Mouse (Mus musculus) left cerebral cortex, postnatal 36 days (tissue): ENCODE data around the gene Lims1. TPM values are rescaled to one million over a fixed set of nuclear protein-coding genes. Genes with fewer than 3 reads are reported as not detected.

Source experiments
- DNase-seq, 2 experiments: peaks; one replicate each; pipeline ENCODE4 v3.0.0; 2021 to 2022; ENCODE audit warnings: low spot score in 2 of 2, mixed read lengths in 1 of 2
- intact Hi-C: fragments of 180-260 bp; cut with DNase I; formaldehyde crosslinking; loops from one replicate; pipeline ENCODE4 v1.15.1; 2025
- total RNA-seq, 2 experiments: library from RNA; stranded (reverse); gene quantifications; 2 replicates each; pipeline ENCODE4 v1.2.3; 2021

The Lims1 gene
- total RNA-seq, 2 experiments from 2014 or later = 21.2 to 23.2 TPM

DNA sequence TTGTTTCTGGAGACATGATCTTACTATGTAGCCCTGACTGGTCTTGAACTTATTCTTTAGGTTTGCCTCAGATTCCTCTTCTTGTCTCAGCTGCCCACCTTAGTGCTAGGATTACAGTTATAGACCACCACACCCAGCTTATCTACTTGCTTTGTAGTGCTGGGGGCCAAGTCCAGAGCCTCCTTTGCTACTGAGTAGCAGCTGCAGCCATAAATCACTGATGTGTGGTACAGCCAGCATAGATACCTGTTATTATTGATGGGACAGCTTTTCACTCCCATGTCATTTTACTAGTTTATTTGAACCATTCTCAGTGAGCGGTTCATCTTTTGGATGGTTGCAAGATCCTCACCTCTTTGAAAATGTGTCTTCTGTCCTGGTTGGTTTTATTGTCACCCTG lies 56.4 kb downstream of the Lims1 start:
- intact Hi-C loops = loop anchor here (5.0 kb wide), 1 partner anchor 68 kb away; the partner anchor contains the start of gene Ranbp2
- no peak for DNase-seq

DNA sequence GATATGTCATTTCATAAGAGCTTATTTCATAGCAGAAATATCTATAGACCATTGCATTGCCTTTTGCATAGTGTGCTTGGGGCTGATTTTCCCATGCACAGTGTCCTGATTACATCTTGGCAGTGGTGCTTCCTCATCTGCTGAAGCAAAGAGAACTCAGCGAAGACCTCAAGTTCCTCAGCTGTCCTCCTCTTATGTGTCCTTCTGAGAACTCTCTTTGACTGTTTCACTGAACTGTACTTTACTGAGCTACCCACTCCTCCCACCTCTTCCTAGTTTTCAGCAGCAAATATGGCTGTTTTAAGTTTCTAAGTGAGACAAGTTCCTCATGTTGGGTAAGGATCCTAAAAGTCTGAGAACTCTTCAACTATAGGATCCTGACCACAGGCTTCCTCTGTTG lies 58.6 kb downstream of the Lims1 start:
- no peak for DNase-seq
- intact Hi-C loops = loop anchor here (5.0 kb wide), 1 partner anchor 65 kb away; the partner anchor contains the start of gene Ranbp2

DNA sequence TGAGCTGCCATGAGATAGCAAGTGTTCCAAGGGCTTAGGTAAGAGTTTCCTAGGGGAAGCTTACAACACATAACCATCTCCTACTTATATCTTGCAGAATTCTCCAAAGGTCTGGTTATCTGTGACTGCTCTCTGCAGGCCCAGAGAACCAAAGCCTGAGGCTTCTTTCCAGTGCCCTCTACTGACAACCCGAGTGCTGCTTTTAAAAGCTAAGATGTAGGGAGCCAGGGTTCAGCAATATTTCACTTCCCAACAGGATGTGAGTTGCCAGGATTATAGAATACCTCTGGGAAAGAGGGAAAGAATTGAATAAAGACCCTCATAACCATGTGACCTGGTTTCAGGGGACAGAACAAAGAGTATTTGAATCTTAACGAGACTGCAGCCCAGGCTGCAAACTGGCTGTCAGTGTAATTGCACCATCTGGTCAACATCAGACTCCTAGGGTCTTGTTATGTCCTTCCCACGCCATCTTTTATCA lies 59.4 kb downstream of the Lims1 start:
- intact Hi-C loops = loop anchor here (5.0 kb wide), 1 partner anchor 65 kb away; the partner anchor contains the start of gene Ranbp2
- DNase-seq = no peak

DNA sequence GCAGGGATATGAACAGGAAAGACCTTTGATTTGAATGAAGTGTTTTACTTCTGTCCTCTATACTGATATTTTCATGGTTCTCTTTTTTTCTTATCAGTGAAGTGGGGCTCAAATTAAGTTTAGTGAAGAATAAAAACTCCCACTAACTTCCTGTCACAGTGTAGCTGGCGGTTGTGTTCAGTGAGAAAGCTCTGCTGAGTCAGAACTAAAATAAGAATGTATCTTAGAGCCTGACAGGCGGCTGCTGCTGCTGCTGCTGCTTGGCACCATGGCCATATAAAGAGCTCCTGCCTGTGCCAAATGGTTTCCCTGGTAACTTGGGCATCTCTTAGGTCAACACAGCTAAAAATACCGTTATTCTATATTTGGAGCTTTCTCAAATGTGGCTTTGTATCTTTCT lies 60.0 kb downstream of the Lims1 start:
- intact Hi-C loops = loop anchor here (5.0 kb wide), 1 partner anchor 64 kb away; the partner anchor contains the start of gene Ranbp2
- peak; percentile 61 to 65 for DNase-seq

DNA sequence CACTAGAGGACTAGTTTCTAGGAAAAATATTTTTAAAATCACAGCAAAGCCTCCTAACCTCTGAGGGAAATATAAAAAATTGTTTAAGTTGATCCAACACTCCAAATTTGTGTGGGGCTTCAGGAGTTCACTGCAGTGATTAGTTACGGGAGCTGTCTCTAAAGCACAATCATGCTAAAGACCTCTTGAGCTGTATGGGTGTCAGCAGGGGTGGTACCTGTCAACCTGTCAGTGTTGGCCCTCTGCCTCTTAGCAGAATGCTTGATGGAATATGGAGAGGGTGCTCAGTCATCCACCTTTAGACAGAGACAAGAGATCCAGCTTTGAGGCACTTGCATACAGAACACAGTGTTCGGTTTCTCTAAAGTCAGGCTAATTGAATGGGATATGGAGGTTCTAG lies 60.5 kb downstream of the Lims1 start:
- intact Hi-C loops = loop anchor here (5.0 kb wide), 1 partner anchor 64 kb away; the partner anchor contains the start of gene Ranbp2
- DNase-seq = peak; percentile 34 to 42

DNA sequence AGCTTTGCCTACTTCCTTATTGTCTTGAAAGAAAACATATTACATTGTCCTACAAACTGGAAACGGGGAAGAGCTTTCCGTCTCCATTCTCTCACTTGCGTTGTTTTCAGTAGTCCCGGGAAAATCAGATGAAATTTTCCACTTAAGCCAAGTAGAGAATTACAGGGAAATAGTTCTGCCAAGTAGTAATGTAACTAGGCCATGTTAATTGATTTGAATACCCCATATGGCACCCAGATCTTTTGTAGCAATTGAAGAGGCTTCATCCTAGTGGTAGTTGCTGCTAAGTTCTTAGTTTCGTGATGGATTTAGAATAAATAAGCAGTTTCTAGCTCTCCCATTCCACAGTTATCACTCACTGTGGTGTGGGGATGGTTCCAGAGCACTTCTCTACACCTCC lies 62.4 kb downstream of the Lims1 start:
- peak in 1 of 2 experiments; percentile 7 for DNase-seq
- intact Hi-C loops = no loop called here

DNA sequence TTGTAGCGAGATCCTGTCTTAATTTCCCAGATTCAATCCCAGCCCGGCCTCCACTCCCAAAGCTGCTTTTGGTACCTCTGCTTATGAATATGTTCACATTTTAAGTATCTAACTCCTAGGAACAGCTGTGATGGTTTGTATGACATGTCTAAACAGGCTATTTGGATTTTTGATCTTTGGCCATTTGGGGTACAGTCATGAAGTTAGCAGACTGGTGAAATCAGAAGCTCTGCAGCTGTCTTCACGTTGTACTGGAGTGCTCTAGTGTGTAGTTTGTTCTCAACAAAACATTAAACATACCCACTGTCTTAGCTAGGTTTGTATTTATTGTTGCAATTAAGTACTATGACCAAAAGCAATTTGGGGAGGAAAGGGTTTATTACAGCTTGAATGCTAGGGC lies 63.7 kb downstream of the Lims1 start:
- no peak for DNase-seq
- intact Hi-C loops = no loop called here

DNA sequence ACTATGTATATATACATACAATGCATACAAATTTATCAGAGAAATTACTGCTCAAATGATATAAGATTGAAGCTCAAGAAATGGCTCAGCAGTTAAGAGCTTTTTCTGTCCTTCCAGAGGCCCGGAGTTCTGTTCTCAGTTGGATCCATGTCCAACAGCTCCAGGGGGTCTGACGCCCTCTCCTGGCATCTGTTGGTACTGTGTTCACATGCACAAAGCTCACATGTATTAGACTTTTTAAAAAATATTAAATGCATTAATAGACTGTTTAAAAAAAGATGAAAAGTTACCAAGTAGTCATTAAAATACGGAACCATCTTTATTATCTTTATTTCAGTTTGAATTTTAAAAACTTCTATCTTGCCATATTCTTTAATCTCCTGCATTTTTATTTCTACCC lies 65.4 kb downstream of the Lims1 start:
- intact Hi-C loops = no loop called here
- DNase-seq = no peak

DNA sequence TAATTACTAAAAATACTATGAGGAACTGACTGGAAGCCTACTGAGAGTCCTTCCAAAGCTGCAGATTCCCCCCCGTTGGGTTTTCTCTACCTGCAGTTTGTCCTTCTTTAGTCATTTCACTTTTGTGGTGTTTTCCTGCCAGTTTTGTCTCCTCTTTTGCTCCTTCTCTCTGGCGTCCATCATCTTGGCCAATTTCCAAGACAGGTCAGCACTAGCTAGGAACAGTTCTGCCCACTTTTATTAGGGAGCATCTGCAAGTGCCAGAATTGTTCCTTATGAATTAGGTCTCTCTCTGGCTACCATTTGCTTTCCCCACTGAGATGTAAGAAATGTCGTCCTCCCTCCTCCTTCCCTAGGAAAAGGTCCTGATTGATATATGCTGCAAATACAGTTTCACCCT lies 65.9 kb downstream of the Lims1 start:
- intact Hi-C loops = no loop called here
- DNase-seq = no peak

DNA sequence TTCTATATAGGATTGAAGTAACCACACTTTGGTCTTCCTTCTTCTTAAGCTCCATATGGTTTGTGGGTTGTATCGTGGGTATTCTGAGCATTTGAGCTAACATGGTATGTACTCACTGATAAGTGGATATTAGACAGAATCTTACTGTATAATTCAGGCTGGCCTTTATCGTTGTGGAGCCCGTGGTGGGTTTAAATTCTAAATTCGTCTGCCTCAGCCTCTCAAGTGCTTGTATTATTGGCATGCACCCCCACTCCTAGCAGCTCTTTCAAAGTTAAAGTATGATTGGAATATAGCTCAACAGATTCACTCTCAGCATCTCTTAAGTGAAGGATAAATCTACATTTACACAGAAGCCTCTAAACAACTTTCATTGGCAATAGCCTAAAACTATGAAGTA lies 69.2 kb downstream of the Lims1 start:
- intact Hi-C loops = no loop called here
- no peak for DNase-seq

DNA sequence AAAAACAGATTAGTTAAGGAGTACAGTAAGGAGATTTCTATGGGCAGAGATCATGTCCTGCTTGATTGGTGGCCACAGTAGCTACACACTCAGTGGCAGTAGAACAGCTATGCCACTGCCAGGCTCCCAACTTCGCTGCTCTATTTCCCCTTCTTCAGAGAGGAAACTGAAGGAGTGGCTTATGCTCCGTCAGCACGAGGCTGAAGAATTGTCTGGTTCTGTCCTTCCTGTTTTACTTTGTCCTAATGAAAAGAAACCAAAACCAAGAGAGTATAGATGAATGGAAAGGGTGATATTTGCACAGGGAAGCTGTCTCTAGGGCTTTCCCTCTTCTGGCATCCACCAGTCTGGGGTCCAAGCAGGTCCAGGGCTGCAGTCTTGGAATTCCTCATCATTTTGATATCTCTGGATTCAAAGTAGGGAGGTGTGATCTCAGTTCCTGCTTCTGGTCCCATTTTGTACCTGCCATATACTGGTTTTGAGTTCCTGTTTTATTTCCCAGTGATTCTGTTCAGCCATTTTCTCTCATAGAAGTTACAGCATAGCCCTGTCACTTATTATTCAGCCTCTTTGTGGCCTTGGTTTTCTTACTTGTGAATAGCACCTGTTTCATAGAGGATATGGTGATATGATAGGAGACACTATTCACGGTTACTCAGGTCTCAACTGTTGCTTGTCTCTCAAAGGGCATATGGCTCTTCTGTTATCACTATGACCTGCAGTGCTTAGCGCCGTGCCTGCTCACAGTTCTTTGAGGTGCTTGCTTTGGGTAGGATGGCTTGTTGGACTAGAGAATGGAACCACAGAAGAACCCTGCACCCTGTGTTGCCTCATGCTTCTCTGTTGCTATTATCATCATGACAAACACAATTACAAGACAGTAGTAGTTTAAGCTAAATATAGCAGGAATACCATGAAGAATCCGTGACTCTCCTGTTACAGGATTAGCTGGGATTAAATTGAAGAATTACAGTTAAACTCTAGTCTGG lies 70.1 kb downstream of the Lims1 start:
- no peak for DNase-seq
- intact Hi-C loops = no loop called here

DNA sequence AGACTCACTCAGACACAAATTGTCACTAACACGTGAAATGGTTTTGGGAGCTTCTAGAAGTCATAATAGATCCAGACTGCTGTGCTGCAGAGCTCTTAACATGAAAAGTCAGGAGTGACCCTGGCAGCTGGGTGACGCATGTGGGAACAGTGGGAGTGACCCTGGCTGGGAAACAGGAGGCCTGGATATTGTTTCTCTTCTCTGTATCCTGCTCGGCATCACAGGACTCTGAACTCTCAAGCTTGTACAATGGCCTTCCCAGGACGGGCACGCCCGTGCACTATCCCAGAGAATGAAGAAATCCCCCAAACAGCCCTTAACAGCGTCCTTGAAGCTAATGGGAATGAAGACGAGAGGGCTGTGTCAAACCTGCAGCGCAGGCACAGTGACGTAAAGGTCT lies 70.9 kb downstream of the Lims1 start:
- intact Hi-C loops = no loop called here
- DNase-seq = no peak

DNA sequence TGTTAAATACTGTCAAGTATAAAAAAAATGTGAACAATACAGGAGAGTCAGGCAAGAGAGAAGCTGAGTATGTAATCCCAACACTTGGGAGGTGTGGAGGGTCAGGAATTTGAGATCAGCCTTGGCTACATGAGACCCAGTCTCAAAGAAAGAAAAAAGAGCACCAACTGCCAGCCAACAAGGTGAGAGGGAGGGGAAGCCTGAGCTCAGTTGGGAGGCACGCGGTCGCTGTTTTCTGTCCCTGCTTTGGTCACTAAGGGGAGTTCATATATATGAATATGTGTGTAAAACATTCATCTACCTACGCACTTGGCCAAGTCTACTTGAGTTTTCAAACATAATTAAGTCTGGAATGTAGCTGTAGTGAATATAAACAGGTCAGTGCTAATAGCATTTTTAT lies 72.0 kb downstream of the Lims1 start:
- intact Hi-C loops = no loop called here
- no peak for DNase-seq

DNA sequence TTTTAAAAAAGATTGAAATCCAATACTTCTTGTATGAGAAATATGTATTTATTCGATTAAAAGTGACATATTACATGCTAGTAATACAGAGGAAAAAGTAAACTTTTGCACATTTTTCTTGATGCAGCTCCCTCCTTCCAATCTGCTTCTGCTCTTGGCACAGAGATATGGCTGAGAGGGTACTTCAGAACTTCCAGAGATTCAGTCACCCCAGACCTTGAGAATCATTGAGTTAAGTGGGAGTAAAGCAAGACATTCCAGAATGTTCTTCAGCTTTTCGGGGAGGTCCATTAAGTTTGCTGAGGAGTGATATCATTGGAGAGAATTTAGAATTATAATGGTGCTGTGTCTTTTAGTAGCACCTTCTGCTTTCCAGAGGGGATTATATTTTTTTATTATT lies 72.5 kb downstream of the Lims1 start:
- intact Hi-C loops = no loop called here
- no peak for DNase-seq

DNA sequence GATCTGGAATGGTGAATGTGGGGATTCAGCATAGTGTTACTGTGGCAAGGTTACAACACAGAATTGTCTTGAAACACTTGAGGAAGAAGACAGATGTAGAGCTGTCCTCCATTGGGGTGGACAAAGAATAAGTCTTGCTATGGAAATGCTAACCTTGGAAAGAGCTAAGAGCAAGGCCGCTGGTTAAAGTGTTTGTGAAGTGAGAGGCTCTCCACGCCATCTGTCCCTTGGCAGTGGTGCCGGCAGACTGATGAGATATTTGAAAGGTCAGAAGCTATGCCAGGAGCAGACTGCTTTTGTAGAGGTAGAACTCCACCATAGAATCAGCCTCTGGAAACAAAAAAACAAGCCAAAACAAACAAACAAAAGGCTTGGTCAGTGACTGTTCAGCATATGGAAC lies 73.3 kb downstream of the Lims1 start:
- intact Hi-C loops = no loop called here

DNA sequence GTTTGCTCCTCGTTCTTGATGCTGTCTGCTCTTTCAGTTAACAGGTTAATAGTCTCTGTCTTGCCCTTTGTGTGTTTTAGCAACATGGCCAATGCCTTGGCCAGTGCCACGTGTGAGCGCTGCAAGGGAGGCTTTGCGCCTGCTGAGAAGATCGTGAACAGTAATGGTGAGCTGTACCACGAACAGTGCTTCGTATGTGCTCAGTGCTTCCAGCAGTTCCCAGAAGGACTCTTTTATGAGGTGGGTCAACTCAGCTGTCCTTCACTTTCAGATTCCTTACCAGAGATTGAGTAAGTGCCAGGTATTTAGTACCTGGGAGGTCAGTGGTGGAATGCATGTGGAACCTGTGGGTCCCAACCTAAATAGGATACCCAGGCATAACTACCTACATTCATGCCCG lies 75.7 kb downstream of the Lims1 start:
- intact Hi-C loops = no loop called here
- DNase-seq = no peak

More for the DNA sequence above, 73.3 kb downstream of the Lims1 start:
- no peak for DNase-seq

DNA sequence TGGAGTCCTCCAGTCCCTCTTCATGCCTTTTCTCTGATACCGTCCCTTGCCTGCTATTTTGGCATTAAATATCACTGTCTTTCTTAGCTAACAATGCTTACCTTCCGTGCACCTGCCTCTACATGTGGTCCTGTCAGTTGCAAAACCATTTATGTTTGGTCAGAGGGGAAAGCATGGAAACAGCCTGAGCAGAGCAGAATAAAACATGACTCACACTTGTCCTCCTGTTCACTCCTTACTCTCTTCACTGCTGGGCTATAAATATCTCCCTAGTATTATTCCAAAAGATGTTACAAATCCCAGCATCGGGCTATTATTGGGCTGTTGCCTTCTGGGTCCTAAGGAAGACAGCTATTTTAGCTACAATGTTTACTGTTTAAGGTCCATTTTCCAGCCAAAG lies 78.6 kb downstream of the Lims1 start:
- peak in 1 of 2 experiments; percentile 42 for DNase-seq
- intact Hi-C loops = no loop called here

DNA sequence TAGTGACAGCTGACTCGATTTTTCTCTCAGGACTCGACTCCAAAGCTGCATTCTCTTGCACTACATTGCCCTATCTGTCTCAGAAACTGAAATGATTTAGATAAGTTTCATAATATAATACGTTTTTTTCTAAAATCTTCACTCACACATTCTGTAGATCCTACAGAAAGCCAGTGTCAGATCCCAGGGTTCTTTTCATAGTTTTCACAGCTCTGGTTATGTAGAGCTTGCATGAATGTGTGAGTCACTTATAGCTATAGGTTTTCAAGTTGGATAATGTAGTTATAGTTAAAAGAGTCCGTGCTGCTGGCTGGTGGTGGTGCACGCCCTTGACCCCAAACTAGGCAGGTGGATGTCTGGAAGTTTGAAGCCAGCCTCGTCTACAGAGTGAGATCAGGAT lies 81.4 kb downstream of the Lims1 start:
- intact Hi-C loops = no loop called here
- no peak for DNase-seq

DNA sequence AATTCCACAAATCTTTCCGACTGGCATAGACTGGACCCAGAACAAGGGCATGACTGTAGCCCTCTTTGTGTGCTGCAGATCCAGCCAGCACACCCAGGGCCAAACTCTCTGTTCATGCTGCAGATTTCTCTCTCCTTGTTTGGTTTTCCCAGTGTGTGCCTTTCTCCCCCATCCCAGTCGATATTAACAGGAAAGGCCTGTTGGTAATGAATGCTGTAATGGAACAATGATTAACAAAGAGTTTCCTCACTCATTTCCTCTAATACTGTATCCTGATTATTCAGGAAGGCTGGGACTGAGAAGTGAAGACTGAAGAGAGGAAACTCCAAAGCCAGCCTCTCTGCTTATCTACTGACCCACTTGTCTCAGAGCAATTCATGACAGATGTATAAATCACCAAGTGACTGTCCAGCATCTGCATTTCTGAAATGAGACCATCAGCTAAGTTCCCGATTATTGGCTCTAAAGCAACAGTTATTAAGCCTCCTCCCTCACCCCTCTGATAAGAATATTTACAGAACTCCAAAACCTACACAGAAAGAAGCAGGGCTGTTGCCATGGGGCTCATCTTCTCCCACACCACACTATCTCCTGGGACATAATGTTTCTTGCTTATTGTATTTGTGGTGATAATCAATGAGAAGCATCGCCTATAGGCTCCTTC lies 82.2 kb downstream of the Lims1 start:
- intact Hi-C loops = no loop called here
- no peak for DNase-seq

DNA sequence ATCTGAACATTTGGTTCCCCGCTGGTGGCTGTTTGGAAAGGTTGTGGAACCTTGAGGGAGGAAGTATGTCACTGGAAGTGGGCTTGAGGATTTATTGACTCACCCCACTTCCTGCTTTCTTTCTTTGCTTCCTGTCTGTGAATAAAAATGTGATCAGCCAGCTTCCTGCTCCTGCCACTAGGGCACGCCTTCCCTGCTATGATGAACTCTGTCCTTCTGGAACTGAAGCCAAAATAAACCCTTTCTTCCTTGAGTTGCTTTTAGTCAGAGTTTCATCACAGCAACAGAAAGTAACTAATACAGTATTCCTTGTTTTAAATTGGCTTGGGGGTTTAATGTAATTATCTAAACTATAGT lies 82.7 kb downstream of the Lims1 start:
- intact Hi-C loops = no loop called here
- DNase-seq = no peak

DNA sequence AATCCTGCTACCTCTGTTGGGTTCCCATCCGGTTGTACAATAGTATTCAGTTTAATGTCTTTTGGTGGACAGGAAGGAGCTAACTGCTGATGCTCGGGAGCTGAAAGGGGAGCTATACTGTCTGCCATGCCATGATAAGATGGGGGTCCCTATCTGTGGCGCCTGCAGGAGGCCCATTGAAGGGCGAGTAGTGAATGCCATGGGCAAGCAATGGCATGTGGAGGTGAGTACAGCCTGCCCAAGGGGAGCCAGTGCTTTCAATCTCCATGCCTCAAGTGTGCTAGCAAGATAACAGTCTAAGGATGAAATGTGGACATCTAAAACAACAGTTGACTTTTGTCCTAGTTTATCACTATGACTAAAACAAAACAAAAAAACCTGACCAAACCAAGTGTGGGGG lies 89.1 kb downstream of the Lims1 start:
- DNase-seq = no peak
- intact Hi-C loops = no loop called here
